Mouse (Mus musculus) forebrain, embryonic 16.5 days (tissue): ENCODE results near the gene Hist1h4d. TPM values are rescaled to one million over a fixed set of nuclear protein-coding genes. Genes with fewer than 3 reads are reported as not detected.
"Not testable (repeated sequence)": the region's sequence is repeated elsewhere in the genome, so short reads cannot be mapped to it uniquely, and the experiment has no call there.

Source experiments
- ATAC-seq: fragments of 200-750 bp; cut with Nextera tagmentation; 2 replicates; pipeline ENCODE4 v1.8.0; 2017; ENCODE audit warnings: mild to moderate bottlenecking, moderate library complexity
- H3K27ac ChIP-seq: fragments of 300-500 bp; sonication (generic); 2 replicates; pipeline ENCODE4 v1.5.1; 2014; ENCODE audit warnings: low read length, control low read depth
- H3K27me3 ChIP-seq: fragments of 300-500 bp; sonication (generic); replicated peaks from 2 replicates; pipeline ENCODE4 v1.6.1; 2014; ENCODE audit warnings: low read length; ENCODE audit not compliant: control insufficient read depth, insufficient read depth
- H3K36me3 ChIP-seq: fragments of 300-500 bp; sonication (generic); 2 replicates; pipeline ENCODE4 v1.6.1; 2014; ENCODE audit not compliant: control insufficient read depth, insufficient read depth
- H3K4me1 ChIP-seq: fragments of 300-500 bp; sonication (generic); replicated peaks from 2 replicates; pipeline ENCODE4 v1.6.1; 2014; ENCODE audit warnings: low read length; ENCODE audit not compliant: control insufficient read depth, insufficient read depth
- H3K4me2 ChIP-seq: fragments of 300-500 bp; sonication (generic); 2 replicates; pipeline ENCODE4 v1.6.1; 2014; ENCODE audit warnings: mild to moderate bottlenecking, low read length, control low read depth
- H3K4me3 ChIP-seq: fragments of 300-500 bp; sonication (generic); replicated peaks from 2 replicates; pipeline ENCODE4 v1.5.1; 2014; ENCODE audit warnings: mild to moderate bottlenecking, low read length, control low read depth
- H3K9ac ChIP-seq: fragments of 300-500 bp; sonication (generic); replicated peaks from 2 replicates; pipeline ENCODE4 v1.6.1; 2014; ENCODE audit warnings: low read depth, low read length, control low read depth
- H3K9me3 ChIP-seq: fragments of 300-500 bp; sonication (generic); 2 replicates; pipeline ENCODE4 v1.6.1; 2016; ENCODE audit warnings: low read length; ENCODE audit not compliant: control insufficient read depth
- WGBS: fragments of 180-500 bp; shearing (Covaris S2); extraction: QIAGEN DNeasy Blood & Tissue Kit; methylation state at CpG from one replicate; pipeline ENCODE4 v1.1.7; 2014; 5-methylcytosine and 5-hydroxymethylcytosine counted together
- polyA plus RNA-seq: library from polyadenylated mRNA; unstranded; fragments of >200 nt; fragmentation: Nextera tagmentation; extraction: Ambion mirVana; gene quantifications from 2 replicates; pipeline ENCODE4 v1.2.1, GENCODE M21; 2015

Gene Hist1h4d
- polyA plus RNA-seq, 1 experiment from 2014 or later, result 51.0 TPM

DNA sequence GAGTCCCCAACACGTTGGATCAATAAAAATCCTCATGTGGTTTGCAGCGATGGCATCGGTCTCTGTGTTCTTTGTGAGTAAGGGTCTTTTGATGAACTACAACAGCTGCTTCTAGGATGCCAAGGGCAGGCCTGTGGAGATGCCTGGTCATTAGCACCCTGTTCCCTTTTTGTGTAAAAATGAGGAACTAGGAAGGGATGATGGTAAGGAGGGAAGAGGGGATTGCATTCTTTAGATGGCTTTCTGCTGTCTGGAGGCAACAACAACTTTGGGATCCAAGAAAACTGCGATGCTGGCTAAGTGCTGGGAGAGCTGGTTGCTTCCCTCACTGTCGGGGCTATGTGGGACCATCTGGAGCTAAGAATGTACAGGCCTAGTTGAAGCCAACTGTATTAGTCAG is 43.1 kb upstream of the Hist1h4d start:
- H3K27me3 ChIP-seq, result no peaks in the 10 kb centered on the region
- no peaks in the 10 kb centered on the region for H3K9me3 ChIP-seq
- H3K9ac ChIP-seq, result no peak overlapping the region
- H3K4me1 ChIP-seq, result peaks cover 24% of the 10 kb centered on the region
- 87% methylated on average over 5 of the region's 5 CpGs for WGBS
- H3K4me2 ChIP-seq, result no peak overlapping the region
- no peaks in the 10 kb centered on the region for H3K36me3 ChIP-seq
- no peak overlapping the region for H3K27ac ChIP-seq
- no peak for ATAC-seq
- H3K4me3 ChIP-seq, result no peak overlapping the region

DNA sequence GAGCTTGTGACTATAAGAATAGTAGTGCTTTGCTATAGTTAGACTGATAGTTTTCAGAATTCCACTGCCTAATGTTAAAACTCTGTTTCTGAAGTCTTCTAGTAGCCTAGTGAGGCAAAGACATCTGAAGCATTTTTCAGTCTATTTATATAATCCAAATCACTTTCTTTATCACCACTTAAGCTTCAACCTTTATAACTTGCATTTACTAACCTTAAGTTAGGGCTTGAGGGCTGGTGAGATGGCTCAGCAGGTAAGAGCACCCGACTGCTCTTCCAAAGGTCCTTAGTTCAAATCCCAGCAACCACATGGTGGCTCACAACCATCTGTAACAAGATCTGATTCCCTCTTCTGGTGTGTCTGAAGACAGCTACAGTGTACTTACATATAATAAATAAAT is 41.6 kb upstream of the Hist1h4d start:
- H3K9me3 ChIP-seq, H3K4me3 ChIP-seq, ATAC-seq, H3K9ac ChIP-seq, H3K36me3 ChIP-seq, H3K27ac ChIP-seq, H3K4me2 ChIP-seq, H3K27me3 ChIP-seq: not testable (repeated sequence)
- H3K4me1 ChIP-seq, result peaks cover 13% of the 10 kb centered on the region
- 70% methylated on average over 1 of the region's 1 CpGs for WGBS

DNA sequence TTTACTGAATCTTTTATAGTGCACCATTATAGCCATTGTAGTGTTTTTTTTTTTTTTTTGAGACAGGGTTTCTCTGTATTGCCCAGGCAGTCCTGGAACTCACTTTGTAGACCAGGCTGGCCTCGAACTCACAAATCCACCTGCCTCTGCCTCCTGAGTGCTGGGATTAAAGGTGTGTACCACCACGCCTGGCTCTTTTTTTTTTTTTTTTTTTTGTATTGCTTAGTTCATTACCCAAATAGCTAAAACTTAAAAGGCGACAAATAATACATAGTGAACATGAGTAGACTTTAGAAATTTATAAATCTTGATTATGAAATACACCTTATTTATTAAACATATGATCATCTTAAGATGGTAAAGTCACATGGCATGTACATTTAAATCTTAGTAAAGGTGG is 39.9 kb upstream of the Hist1h4d start:
- Histone ChIP-seq H3K4me3 (no peak overlapping the region), H3K4me1 (peaks cover 8% of the 10 kb centered on the region; the same call in 1 of the 2 replicates), H3K36me3 (no peaks in the 10 kb centered on the region), H3K9ac (no peak overlapping the region), H3K27me3 (no peaks in the 10 kb centered on the region), H3K9me3 (no peaks in the 10 kb centered on the region), H3K27ac (no peak overlapping the region), H3K4me2 (no peak overlapping the region)
- 68% methylated on average over 3 of the region's 3 CpGs for WGBS
- ATAC-seq, result no peak

DNA sequence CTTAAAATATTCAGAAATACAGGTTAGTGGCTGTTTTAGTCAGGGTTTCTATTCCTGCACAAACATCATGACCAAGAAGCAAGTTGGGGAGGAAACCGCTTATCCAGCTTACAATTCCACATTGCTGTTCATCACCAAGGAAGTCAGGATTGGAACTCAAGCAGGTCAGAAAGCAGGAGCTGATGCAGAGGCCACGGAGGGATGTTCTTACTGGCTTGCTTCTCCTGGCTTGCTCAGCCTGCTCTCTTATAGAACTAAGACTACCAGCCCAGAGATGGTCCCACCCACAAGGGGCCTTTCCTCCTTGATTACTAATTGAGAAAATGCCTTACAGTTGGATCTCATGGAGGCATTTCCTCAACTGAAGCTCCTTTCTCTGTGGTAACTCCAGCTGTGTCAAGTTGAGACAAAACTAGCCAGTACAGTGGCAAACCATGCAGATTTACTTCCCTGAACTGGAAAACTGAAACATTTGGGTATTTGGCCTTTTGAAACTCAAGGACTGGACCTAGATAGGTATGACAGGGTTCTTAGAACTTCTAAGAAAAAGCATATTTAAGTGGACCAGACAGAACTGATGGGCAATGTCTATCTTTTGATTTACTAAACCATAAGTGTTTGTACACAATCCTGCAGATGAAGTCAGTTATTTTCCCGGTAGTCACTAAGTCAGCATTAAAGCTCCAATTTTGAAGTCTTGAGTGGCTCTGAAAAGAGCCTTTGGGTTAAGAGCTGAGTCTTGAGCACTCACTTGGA is 39.0 kb upstream of the Hist1h4d start:
- peak overlapping the region; percentile 58 for H3K4me2 ChIP-seq
- WGBS, result 9% methylated on average over 3 of the region's 3 CpGs

DNA sequence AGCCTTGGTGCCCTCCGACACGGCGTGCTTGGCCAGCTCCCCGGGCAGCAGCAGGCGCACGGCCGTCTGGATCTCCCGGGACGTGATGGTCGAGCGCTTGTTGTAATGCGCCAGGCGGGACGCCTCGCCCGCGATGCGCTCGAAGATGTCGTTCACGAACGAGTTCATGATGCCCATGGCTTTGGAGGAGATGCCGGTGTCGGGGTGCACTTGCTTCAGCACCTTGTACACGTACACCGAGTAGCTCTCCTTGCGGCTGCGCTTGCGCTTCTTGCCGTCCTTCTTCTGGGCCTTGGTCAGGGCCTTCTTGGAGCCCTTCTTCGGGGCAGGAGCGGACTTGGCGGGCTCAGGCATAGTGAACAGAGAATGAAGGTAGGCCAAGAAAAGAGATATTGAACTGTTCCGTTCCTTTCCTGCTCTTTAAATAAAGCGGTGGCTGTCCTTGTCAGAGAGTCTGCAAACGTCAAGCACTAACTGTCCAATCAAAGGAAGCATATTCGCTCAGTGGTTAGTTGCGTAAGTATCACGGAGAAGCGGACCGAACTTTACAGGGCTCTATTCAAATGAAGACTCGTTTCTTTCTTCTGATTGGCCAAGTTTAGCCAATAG is 38.3 kb upstream of the Hist1h4d start, which contains the start of gene Hist1h2bh:
TSS of gene Hist1h2bh (minus strand) at position 394 of the 609 bp plus-strand sequence.
- ATAC-seq, result peak; percentile 93
- not testable (repeated sequence) for H3K9me3 ChIP-seq, H3K27me3 ChIP-seq, H3K4me1 ChIP-seq, H3K36me3 ChIP-seq
- Histone ChIP-seq H3K9ac (peak within 1 kb of the TSS; percentile 41), H3K27ac (peak within 1 kb of the TSS; percentile 94), H3K4me2 (peak within 1 kb of the TSS; percentile 73), H3K4me3 (peak within 1 kb of the TSS; percentile 54)
- WGBS, result under 1% methylated on average over 27 of the region's 42 CpGs

More for the DNA sequence above, 39.0 kb upstream of the Hist1h4d start:
- Histone ChIP-seq H3K27ac (peak overlapping the region; percentile 48), H3K9ac (peak overlapping the region; percentile 33; the same call in 1 of the 2 replicates), H3K4me3 (peak overlapping the region; percentile 42)
- not testable (repeated sequence) for H3K9me3 ChIP-seq, H3K27me3 ChIP-seq, ATAC-seq, H3K4me1 ChIP-seq, H3K36me3 ChIP-seq

DNA sequence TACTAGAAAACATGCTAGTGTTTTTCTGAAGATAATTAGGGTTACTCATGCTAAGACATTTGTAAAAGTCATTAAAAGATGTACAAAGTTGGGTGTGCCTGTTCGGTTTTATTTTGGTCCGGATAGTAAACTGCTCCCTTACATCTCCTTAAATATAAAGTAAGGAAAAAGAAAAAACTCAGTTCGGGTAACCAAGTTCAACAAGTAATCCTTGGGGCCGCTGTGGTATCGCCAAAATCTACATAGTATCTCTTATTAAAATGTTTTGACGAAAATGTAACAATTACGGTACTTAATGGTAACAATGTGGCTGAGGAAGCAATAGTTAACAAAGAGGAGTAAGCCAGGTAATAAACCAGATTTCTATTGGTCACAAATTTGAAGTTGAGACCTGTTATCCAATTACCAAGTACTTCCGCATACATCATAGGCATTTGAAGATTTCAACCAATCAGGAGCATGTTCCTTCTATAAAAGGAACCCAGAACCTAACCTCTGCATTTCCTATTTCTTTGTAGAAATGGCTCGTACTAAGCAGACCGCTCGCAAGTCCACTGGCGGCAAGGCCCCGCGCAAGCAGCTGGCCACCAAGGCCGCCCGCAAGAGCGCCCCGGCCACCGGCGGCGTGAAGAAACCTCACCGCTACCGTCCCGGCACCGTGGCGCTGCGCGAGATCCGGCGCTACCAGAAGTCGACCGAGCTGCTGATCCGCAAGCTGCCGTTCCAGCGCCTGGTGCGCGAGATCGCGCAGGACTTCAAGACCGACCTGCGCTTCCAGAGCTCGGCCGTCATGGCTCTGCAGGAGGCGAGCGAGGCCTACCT is 37.2 kb upstream of the Hist1h4d start, which contains the start of gene Hist1h3f:
TSS of gene Hist1h3f (plus strand) at position 88 of the 822 bp plus-strand sequence.
- Histone ChIP-seq H3K4me2 (peak within 1 kb of the TSS; percentile 73), H3K36me3 (no peaks in the 10 kb centered on the region), H3K27ac (peak within 1 kb of the TSS; percentile 94), H3K9me3 (no peaks in the 10 kb centered on the region), H3K4me3 (peak within 1 kb of the TSS; percentile 54), H3K9ac (peak within 1 kb of the TSS; percentile 61), H3K4me1 (peaks cover 2% of the 10 kb centered on the region; the same call in 1 of the 2 replicates), H3K27me3 (no peaks in the 10 kb centered on the region)
- ATAC-seq, result peak; percentile 93
- WGBS, result under 1% methylated on average over 23 of the region's 45 CpGs

DNA sequence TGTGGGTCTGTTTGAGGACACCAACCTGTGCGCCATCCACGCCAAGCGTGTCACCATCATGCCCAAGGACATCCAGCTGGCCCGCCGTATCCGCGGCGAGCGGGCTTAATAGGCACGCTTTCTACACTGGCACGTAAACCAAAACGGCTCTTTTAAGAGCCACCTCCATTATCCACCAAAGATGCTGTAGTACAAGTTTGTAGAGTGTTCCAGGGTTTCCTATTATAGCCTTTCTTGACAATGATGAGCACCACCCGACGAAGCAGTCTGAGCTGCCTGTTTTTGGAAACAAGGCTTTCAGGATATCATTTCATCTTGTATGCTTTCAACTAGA is 36.6 kb upstream of the Hist1h4d start:
- peak overlapping the region; percentile 45 for H3K4me2 ChIP-seq
- peak overlapping the region; percentile 54 for H3K4me3 ChIP-seq
- H3K9me3 ChIP-seq, H3K4me1 ChIP-seq, H3K27me3 ChIP-seq, H3K36me3 ChIP-seq: not testable (repeated sequence)
- ATAC-seq, result peak; percentile 14
- 1% methylated on average over 12 of the region's 14 CpGs for WGBS
- peak overlapping the region; percentile 94 for H3K27ac ChIP-seq
- H3K9ac ChIP-seq, result 0 out of 2 replicates have a peak overlapping the region, but pooled peaks have one; percentile 42

DNA sequence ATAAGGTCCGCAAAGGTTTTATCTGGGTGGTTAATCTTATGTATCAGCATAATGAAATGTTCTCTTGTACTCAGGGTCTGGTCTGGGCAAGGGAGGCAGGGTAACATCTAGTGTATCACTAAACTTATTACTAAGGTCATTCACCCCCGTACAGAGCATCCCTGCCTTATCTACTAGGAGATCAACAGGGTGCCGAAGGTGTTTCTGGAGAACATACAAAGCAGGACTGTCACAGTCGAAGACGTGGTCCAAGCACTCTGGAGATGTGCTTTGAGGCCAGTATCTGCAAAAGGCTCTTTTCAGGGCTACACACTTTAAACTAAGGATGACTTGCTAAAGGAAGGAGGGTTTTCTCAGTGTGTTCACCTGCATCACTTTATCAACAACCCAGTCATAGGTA is 34.7 kb upstream of the Hist1h4d start:
- no peak overlapping the region for H3K4me2 ChIP-seq
- ATAC-seq, result no peak
- whole genome bisulfite sequencing, result 82% methylated on average over 5 of the region's 5 CpGs
- no peak overlapping the region for H3K9ac ChIP-seq
- H3K27ac ChIP-seq, result no peak overlapping the region
- H3K4me3 ChIP-seq, result no peak overlapping the region
- no peaks in the 10 kb centered on the region for H3K9me3 ChIP-seq
- no peaks in the 10 kb centered on the region for H3K27me3 ChIP-seq
- peaks cover 8% of the 10 kb centered on the region for H3K4me1 ChIP-seq
- no peaks in the 10 kb centered on the region for H3K36me3 ChIP-seq

DNA sequence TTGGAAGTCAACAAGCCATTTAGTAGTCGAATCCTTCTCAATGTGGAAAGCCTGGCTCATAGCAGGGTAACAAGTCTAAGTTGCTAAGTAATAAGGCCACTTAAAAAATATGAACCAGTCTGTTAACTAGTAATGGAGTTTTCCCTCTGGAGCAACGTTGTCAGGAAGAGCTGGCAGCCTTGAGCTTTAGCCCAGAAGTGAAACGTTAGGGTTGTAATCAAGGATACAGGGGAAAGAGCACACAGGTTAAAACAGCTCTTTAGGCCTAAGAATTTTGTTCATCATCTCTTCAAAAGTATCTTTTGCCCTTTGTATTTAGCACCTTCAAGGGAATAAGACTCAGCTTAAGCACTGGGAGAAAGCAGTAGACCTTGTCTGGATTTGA is 30.6 kb upstream of the Hist1h4d start:
- ATAC-seq, result no peak
- peak overlapping the region; percentile 58 for H3K9ac ChIP-seq
- no peaks in the 10 kb centered on the region for H3K36me3 ChIP-seq
- H3K27me3 ChIP-seq, result no peaks in the 10 kb centered on the region
- peak overlapping the region; percentile 81 for H3K27ac ChIP-seq
- peak overlapping the region; percentile 44 for H3K4me3 ChIP-seq
- 4% methylated on average over 3 of the region's 3 CpGs for WGBS
- H3K4me2 ChIP-seq, result peak overlapping the region; percentile 62
- no peaks in the 10 kb centered on the region for H3K9me3 ChIP-seq
- peaks cover 16% of the 10 kb centered on the region for H3K4me1 ChIP-seq
